Mouse (Mus musculus) bone marrow macrophage, adult 2 months (primary cell): ENCODE data around the gene Lrrc34. TPM values are rescaled to one million over a fixed set of nuclear protein-coding genes. Genes with fewer than 3 reads are reported as not detected.

ENCODE experiments used
- H3K27ac ChIP-seq: 2 replicates; pipeline ENCODE4 v1.5.1; 2012; ENCODE audit warnings: low read depth, low read length; ENCODE audit not compliant: insufficient read depth
- H3K4me1 ChIP-seq: 2 replicates; pipeline ENCODE4 v1.6.1; 2012; ENCODE audit warnings: low read length; ENCODE audit not compliant: control insufficient read depth, insufficient read depth
- H3K4me3 ChIP-seq: 2 replicates; pipeline ENCODE4 v1.5.1; 2012; ENCODE audit warnings: mild to moderate bottlenecking, low read length, moderate library complexity; ENCODE audit not compliant: insufficient read depth
- CTCF ChIP-seq: IDR thresholded peaks from 2 replicates; pipeline ENCODE4 v1.5.1; 2012; ENCODE audit warnings: low read depth, mild to moderate bottlenecking, low read length, moderate library complexity
- POLR2A ChIP-seq: IDR thresholded peaks from 2 replicates; pipeline ENCODE4 v1.6.1; 2012; ENCODE audit warnings: mild to moderate bottlenecking, low read depth, low read length, borderline replicate concordance
- polyA plus RNA-seq: library from polyadenylated mRNA; stranded (reverse); fragments of >200 nt; gene quantifications from 2 replicates; pipeline ENCODE4 v1.2.4, GENCODE M21; 2012; ENCODE audit not compliant: missing spikeins, insufficient read depth, insufficient read length

Gene Lrrc34
- polyA plus RNA-seq, 1 experiment: not detected

- peak overlapping the region; percentile 70; the same call in 1 of the 2 replicates for H3K27ac ChIP-seq
- H3K4me3 ChIP-seq: peak overlapping the region; percentile 80
- peaks cover 10% of the 10 kb centered on the region; the same call in 1 of the 2 replicates for H3K4me1 ChIP-seq
- TF ChIP-seq CTCF (no peak), POLR2A (no peak)
Measured at GRCm38 (mm10) chr3:30601175-30601574, 46.5 kb downstream of the Lrrc34 start.

GRCm38 (mm10) chr3:30600717-30601116 lies 47.0 kb downstream of the Lrrc34 start:
- H3K27ac ChIP-seq: peak overlapping the region; percentile 70

GRCm38 (mm10) chr3:30599711-30600545 lies 47.7 kb downstream of the Lrrc34 start, which contains the start of gene Actrt3:
Gene Actrt3 (minus strand): TSS chr3:30599939.
- H3K4me3 ChIP-seq: peak within 1 kb of the TSS; percentile 80
- no peak for TF ChIP-seq CTCF
- no peak for TF ChIP-seq POLR2A
- peaks cover 13% of the 10 kb centered on the region; the same call in 1 of the 2 replicates for H3K4me1 ChIP-seq
- peak within 1 kb of the TSS; percentile 70 for H3K27ac ChIP-seq

More at GRCm38 (mm10) chr3:30600717-30601116, 47.0 kb downstream of the Lrrc34 start:
- TF ChIP-seq CTCF: no peak
- no peak for TF ChIP-seq POLR2A
- Histone ChIP-seq H3K4me1 (peaks cover 13% of the 10 kb centered on the region; the same call in 1 of the 2 replicates), H3K4me3 (peak overlapping the region; percentile 80)

GRCm38 (mm10) chr3:30597271-30597670 lies 50.4 kb downstream of the Lrrc34 start:
- Histone ChIP-seq H3K4me1 (peaks cover 11% of the 10 kb centered on the region; the same call in 1 of the 2 replicates), H3K4me3 (no peak overlapping the region), H3K27ac (no peak overlapping the region)
- TF ChIP-seq CTCF (no peak), POLR2A (no peak)

- TF ChIP-seq POLR2A: no peak
- TF ChIP-seq CTCF: no peak
- H3K4me1 ChIP-seq: peaks cover 11% of the 10 kb centered on the region; the same call in 1 of the 2 replicates
- no peak overlapping the region for H3K27ac ChIP-seq
- H3K4me3 ChIP-seq: peak overlapping the region; percentile 71
Measured at GRCm38 (mm10) chr3:30595111-30595832, 52.4 kb downstream of the Lrrc34 start.

- Histone ChIP-seq H3K27ac (no peak overlapping the region), H3K4me3 (no peak overlapping the region), H3K4me1 (peaks cover 7% of the 10 kb centered on the region; the same call in 1 of the 2 replicates)
- TF ChIP-seq POLR2A: no peak
- no peak for TF ChIP-seq CTCF
Measured at GRCm38 (mm10) chr3:30593719-30594485, 53.8 kb downstream of the Lrrc34 start.

GRCm38 (mm10) chr3:30592418-30592853 lies 55.2 kb downstream of the Lrrc34 start:
- peaks cover 7% of the 10 kb centered on the region; the same call in 1 of the 2 replicates for H3K4me1 ChIP-seq
- H3K27ac ChIP-seq: no peak overlapping the region
- no peak overlapping the region for H3K4me3 ChIP-seq
- no peak for TF ChIP-seq POLR2A
- no peak for TF ChIP-seq CTCF

GRCm38 (mm10) chr3:30588865-30589264 lies 58.8 kb downstream of the Lrrc34 start:
- TF ChIP-seq POLR2A: no peak
- no peak for TF ChIP-seq CTCF
- no peak overlapping the region for H3K27ac ChIP-seq
- H3K4me3 ChIP-seq: no peak overlapping the region
- no peaks in the 10 kb centered on the region for H3K4me1 ChIP-seq

Other genes starting within 250 kb of the Lrrc34 start
- not detected in 2 replicates for gene Mecom, start 99.9 kb downstream of the Lrrc34 start, polyA plus RNA-seq
- gene Actrt3, start 47.9 kb downstream of the Lrrc34 start, polyA plus RNA-seq: not detected in 2 replicates
- gene Mynn, start 45.8 kb downstream of the Lrrc34 start, polyA plus RNA-seq: 11.2 and 13.5 TPM in 2 replicates
- gene Lrriq4, start 3.4 kb downstream of the Lrrc34 start, polyA plus RNA-seq: not detected in 2 replicates
- gene Lrrc31, start 52.0 kb upstream of the Lrrc34 start, polyA plus RNA-seq: not detected in 2 replicates
- not detected in 2 replicates for gene Samd7, start 98.4 kb upstream of the Lrrc34 start, polyA plus RNA-seq
- gene Sec62, start 145.0 kb upstream of the Lrrc34 start, polyA plus RNA-seq: 104 and 114 TPM in 2 replicates
- 20.3 and 24.8 TPM in 2 replicates for gene Gpr160, start 208.1 kb upstream of the Lrrc34 start, polyA plus RNA-seq